Mouse (Mus musculus) MEL-GATA-1-ER (cell line): ENCODE results near the gene Amh.

ENCODE experiments used
- DNase-seq: peaks from one replicate; pipeline ENCODE4 v3.0.0-alpha.2; 2012; ENCODE audit warnings: low read depth; ENCODE audit errors: extremely low read depth

The Amh gene

DNA sequence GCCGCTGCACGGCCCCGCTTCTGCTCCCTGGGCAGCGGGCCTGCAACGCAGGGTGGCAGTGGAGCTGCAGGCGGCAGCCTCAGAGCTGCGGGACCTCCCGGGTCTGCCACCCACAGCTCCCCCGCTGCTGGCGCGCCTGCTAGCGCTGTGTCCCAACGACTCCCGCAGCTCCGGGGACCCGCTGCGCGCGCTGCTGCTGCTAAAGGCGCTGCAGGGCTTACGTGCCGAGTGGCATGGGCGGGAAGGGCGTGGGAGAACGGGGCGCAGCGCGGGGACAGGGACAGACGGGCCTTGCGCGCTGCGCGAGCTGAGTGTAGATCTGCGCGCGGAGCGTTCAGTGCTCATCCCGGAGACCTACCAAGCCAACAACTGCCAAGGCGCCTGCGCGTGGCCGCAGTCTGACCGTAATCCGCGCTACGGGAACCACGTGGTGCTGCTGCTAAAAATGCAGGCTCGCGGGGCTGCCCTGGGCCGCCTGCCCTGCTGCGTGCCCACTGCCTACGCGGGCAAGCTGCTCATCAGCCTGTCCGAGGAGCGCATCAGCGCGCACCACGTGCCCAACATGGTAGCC, 2.1 kb downstream of the Amh start:
- DNase-seq, result no peak

DNA sequence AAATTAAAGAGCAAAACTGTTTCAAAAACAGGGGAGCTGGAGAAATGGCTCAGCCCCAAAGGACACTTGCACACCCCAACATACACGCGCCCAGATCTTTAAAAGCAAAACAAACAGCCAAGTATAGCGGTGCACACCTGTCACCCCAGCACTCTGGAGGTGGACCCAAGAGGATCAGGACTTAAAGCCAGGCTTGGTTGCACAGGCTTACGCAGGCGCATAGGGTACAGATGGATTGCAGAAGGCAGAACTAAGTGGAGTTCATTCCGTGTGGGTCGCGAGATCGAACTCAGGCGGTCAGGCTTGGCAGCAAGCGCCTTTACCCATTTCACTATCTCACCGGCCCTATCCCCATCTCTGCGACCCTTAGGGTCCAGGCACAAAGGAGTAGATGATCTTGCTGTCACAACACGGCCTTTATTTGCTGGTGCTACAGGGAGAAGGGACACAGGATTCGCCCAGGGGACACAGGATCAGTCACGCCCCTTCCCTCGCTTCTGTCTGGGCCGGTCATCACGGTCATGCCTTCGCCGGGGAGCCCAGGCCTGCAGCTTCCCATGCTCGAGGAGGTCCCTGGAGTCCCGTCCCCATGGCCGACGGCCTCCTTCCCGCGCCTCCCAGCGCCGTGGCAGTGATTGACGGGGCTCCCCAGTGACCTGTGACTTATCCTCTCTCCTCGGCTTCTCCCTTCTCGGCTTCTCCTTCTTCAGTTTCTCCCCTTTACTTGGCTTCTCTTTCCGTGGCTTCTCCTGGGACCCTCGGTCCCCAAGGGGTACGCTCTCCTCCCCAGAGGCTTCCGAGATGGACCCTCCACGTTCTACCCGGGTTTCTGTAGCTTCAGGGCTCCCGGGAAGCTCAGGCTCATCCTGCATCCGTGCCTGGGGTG, 3.3 kb downstream of the Amh start:
- no peak for DNase-seq

DNA sequence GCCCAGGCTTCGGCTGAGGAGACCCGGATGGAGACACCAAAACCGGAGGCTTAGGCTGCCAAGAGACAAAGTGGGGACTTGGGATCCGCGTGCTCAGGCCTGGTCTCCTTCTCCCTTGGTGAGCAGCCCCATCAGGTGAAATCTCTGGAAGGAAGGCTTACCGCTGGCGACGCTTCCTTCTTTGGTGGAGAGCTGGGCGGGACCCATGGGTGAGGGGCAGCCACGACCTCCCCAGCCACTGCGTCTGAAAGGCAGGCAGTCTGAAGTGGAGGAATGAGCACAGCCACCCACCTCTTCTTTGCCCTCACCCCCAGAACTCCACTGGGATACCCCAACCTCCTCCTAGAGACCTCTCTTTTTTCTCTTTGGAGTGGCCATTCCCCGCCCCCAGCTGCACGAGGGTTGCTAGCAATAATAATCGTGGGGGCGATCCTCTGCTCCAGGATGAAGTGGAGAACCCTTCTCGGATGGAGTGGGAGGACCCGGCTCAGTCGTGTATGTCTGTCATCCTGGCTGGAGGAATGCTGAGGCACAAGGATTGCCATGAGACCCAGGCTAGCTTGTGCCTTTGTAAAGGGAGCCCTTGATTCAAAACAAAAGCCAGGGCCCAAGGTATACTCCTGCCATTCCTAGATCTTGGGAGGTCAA, 4.1 kb downstream of the Amh start:
- no peak for DNase-seq

DNA sequence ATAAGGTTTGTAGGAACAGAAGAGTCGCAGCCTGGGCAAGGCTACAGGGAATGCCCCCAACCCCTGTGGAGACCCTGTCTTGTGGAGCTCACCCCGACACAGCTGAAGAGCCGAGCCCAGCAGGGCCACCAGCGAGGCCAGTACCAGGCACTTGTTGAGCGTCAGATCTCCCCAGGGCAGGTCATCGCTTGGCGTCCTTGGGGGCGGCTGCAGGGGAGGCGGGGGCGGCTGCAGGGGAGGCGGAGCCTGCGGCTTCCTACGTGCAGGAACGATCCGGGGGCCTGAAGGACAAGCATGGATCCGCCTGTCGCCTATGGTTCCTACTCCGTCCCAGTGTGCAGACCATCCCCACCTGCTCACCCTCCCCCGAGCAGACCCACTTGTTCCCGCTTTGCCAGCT, 5.0 kb downstream of the Amh start:
- DNase-seq, result no peak

DNA sequence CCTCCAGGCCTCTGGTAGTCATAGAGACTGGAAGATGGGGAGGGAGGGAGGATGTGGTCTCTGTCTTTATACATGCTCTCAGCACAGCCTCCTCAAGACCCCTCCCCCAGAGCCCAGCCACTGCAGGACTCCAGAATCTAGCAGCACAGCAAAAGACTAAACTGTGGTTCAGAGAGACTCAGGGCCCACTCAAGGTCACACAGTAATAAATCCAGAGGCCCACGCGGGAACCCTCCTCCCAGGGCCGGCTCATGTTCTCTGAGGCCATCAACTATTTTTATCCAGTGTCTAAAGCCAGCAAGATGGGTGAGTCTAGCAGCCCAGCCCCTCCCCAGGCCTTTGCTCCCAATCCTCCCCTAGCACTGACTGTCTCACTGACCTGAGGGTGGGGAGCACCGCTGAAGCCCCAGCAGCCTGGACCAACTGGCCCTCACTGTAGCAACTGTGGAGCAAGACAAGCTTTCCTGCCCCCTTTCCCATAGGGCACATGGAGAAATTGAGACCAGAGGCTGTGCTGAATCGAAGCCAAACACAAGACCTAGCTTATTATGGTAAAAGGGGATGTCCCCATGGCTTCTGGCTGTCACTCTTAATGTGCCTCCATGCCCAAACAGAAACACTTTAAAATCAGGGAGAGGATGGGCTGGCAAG, 7.5 kb downstream of the Amh start:
- no peak for DNase-seq

DNA sequence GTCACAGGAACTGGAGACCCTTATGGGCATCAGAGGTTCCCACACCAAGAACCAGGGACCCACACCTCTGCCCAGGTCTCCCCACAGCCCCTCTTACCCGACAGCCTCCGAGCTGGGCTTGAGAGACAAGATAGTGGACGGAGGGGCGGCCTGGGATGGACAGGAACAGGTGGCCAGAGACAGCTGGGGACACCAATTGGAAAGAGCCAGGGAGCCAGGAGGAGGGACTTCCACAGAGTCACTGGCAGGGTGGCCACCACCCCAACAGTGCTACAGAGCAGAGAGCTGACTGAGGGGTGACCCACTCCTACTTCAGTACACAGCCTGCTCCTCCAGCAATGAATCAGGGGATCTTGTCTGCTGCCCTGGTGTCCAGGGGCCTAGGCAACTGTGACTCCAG, 8.3 kb downstream of the Amh start, which contains the start of gene Jsrp1:
Gene Jsrp1 (minus strand): TSS at position 133 of the 400 bp plus-strand sequence.
- DNase-seq, result no peak

DNA sequence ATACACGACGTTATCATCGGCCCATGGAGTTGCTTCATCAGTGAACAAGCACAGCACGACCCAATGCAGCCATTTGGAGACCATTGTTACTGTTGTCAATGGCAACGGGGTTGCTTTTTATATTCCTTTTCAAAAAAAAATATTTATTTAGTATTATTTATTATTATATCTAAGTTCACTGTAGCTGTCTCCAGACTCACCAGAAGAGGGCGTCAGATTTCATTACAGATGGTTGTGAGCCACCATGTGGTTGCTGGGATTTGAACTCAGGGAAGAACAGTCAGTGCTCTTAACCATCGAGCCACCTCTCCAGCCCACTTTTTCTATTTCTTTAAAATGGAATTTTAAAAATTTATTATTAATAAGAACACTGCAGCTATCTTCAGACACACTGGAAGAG, 9.8 kb downstream of the Amh start:
- DNase-seq, result no peak

DNA sequence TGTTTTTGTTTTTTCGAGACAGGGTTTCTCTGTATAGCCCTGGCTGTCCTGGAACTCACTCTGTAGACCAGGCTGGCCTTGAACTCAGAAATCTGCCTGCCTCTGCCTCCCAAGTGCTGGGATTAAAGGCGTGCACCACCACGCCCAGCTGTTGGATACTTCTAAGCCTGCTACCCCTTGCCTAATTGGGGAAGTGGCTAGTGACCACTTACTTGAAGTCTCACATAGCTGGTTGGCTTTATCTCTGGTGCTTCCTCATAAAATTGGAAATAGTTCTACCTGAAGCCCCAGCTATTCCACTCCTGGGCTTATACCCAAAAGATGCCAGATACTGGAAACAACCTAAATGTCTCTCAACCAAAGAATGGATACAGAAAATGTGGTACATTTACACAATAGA, 11.3 kb downstream of the Amh start:
- peak; percentile 62 for DNase-seq

DNA sequence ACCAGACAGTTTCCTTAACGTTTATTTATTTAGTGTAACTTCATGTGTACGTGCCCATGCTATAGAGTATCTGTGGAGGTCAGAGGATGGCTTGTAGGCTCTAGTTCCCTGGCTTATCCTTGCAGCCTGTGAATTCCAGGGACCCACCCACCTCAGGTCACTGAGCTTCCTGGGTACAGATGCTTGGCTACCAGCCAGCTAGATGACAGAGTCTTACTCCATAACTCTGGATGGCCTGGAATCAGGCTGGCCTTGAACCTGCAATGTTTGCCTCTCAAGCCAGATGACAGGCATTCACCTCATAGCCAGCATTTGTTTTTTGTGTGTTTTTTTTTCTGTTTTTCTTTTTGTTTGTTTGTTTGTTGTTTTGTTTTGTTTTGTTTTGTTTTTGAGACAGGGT, 12.1 kb downstream of the Amh start:
- no peak for DNase-seq

DNA sequence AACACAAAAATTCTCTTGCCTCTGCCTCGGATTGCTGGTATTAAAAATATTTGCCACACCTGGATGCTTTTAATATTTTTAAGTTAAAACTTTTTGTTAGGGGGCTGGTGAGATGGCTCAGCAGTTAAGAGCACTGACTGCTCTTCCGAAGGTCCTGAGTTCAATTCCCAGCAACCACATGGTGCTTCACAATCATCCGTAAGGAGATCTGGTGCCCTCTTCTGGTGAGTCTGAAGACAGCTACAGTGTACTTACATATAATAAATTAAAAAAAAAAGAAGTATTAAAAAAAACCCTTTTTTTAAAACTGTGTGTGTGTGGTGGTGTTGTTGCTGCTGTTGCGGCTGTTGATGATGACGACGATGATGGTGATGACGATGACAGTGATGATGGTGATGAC, 12.9 kb downstream of the Amh start:
- DNase-seq, result peak; percentile 37

DNA sequence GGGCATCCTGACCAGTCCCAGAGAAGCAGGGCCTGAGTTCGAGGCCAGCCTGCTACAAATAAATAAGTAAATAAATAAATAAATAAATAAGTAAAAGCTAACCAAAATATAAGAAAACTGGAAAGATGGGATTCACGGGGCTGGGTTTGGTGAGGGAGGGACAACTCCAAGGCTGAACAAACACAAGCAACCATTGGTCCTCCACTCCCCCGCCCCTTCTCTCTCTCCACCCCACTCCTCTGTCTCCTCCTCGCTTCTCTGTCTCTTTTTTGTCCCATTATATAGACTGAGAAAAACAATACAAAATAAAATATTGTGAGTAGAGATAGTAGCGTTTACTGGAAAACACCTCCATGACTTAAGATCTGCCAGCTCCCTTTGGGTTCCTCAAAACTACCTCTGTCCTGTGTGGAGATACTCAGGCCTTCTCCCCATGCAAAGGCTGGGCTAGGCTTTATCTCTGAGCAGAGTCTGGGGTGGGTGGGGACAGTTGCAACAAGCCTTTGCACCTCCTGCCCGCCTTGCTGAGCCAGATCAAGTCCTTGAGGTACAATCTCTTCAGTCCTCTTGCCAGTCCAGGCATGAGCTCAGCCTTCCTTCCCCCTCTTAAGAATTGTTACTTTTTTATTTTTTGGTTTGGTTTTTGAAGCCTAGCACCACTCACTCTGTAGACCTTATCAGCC, 13.7 kb downstream of the Amh start:
- DNase-seq, result peak; percentile 90

DNA sequence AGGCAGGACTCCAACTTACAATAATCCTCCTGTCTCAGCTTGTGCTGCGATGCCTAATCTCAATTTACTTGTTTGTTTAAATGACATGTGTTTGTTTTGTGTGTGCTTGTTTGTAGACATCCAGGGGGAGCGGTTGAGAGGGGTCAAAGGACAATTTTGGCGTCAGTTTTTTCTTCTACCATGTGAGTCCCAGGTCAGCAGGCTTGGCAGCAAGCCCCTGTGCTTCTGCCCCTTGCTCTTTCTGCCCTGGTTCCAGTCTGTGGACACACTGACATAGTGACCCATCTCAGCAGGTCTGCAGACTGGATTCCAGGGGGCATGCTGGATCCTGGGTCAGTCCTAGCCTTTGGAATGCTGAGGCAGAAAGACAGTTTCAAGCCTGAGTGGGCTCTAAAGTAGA, 14.4 kb downstream of the Amh start:
- no peak for DNase-seq

DNA sequence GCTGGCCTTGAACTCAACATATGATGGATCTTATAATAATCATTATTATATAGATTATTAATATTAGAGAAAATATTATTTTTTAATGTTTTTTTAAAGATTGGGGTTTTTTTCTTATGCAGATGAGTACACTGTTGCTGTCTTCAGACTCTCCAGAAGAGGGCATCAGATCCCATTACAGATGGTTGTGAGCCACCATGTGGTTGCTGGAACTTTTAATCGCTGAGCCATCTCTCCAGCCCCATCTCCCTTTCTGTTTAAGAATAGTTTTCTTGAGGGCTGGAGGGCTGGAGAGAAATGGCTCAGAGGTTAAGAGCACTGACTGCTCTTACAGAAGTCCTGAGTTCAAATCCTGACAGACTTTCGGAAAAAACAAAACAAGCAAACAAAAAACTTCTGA, 16.9 kb downstream of the Amh start:
- no peak for DNase-seq

DNA sequence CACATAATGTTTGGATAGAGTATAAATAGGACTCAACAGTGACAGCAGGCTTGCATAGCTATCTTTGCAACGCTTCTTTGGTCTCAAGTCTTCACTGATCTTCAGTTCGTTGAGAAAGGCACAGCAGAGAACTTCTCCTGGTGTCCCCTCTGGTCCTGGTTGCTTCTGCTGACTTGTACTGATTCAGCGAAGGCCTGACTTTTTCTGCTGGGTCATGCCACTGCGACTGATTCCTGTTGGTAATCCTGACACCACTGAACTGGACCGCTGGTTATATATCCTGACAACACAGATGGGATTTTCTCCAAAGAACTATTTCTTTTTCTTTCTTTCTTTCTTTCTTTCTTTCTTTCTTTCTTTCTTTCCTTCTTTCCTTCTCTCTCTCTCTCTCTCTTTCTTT, 17.5 kb downstream of the Amh start:
- DNase-seq, result no peak

DNA sequence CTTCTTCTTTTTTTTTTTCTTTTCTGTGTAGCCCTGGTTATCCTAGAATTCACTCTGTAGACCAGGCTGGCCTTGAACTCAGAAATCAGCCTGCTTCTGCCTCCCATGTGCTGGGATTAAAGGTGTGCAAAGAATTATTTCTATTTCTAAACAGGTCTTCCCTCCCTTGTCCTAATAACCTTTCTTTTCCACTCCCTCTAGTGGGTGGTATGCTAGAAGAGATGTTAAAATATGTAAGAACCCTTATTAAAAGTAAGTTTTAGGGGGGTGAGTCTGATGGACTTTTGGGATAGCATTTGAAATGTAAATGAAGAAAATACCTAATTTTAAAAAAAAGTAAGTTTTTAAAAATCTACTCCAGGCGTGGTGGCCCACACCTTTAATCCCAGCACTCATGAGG, 18.3 kb downstream of the Amh start:
- no peak for DNase-seq

DNA sequence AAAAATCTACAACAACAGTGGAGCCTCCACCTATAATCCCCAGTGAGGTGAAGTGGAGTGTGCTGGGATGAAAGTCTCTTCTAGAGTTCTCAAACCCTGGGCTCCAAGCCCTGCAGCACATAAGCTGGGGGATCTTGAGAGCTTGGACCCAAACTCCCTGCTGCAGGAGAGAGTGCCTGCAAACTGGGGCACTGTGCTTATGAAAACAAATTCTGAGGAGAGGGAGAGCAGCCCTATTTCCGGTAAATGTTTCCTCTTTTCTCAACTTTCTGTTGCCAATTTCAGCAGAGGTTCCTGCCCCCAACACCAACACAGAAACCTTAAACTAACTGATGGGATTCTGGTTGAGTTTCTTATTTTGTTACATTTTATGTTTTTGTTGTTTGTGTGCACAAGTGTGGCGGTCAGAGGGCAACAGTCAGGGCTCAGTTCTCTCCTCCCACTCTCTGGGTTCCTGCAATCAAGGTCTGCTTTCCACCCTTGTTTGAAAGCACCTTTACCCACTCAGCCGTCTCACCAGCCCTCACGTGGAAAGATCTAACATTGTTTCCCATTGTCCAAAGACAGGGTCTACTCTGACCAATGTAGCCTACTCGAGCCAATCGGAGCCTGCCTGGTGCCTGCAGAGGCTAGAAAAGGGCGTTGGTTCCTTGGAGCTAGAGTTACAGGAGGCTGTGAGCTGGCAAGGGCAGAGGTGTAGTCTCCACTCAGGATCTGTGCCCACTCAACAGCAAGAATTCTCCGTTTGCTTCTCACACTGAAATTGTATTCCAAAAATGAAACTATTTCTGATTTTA, 19.0 kb downstream of the Amh start:
- DNase-seq, result no peak

DNA sequence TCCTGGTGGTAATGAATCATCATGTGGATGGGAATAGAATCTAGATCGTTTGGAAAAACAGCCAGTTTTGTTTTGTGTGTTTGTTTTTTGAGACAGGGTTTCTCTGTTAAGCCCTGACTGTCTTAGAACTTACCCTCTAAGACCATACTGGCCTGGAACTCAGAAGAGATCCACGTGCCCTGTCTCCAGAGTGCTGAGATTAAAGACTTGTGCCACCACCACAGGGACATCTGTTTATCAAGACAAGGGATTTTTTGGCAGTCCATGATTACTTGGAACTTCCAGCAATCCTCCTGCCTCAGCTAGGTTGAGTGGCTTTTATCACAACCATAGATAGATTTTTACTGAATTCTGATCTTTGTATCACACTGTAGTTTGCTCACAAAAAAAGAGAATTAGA, 19.8 kb downstream of the Amh start:
- DNase-seq, result no peak

DNA sequence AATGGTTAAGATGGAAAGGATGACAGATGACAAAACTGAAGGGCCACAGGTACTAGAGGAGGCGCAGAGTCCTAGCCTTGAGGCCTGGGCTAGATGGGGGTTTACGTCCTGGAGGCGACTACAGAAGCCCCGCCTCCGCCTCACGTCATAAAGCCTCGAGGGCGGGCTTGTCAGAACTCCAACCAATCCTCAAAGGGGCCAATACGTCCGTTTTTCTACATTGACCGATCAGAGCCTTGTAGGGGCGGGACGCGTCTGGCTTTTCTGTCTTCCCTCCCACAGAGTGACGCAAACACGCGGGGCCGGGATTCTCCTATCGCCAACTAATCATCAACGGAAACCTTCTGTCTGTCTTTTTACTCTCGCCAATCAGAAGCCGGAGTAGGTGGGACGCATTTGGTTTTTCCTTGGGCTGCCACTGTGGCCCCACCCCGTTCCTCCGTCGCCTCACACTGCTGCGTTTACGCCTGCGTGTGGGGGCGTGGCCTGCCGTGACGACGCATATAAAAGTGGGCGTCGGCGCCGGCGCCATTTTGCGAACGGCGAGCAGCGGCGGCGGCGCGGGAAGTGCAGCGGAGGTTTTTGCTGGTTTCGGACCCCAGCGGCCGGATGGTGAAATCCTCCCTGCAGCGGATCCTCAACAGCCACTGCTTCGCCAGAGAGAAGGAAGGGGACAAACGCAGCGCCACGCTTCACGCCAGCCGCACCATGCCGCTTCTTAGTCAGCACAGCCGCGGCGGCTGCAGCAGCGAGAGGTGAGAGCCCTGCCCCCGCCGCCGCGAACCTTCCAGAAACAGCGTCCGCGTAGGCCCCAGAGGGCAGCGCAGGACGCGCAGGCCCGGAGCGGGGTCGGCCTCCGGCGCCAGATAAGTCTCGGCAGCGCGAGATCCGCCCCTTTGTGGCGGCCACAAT, 21.4 kb downstream of the Amh start, which contains the start of gene Oaz1:
Gene Oaz1 (plus strand): TSS at position 506 of the 912 bp plus-strand sequence.
- DNase-seq, result peak; percentile 99

DNA sequence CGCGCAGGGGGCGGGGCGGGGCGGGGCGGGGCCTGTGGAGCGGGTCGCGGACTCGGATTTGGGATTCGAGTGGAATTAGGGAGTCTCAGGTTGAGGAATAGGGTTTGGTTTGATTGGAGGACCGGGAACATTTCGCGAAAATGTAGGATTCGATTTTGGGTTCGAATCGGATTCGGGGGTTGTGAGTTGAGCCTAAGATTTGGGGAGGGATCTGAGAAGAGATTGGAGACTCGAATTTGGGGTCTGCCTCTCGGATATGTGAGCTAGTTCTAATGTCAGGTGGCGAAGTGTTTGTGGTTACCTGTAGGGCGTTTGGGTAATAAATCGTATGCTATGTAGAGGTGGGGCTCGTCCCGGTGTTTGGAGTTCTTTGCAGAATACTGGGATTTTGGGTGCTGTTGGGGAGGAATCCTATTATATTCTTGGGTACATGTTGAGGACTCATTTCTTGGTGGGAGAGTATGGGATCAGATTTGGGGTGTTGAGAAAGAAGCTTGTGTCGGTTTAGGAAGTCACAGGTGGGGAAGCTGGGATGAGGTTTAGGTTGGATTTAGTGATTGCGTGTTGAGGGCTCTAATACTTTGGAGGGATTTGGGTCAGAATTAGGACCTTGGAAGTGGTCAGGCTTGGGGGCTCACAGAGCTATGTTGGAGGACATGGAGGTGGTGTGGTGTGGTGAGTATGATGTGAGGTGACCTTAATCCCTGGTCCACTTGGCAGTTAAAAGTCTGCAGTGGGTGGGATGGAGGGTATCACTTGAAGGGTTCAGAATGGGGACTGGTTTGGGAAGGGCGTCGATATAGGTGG, 22.2 kb downstream of the Amh start:
- no peak for DNase-seq
